Mouse (Mus musculus) gastrocnemius, postnatal 14 days (tissue): ENCODE results near the gene Comp. TPM values are rescaled to one million over a fixed set of nuclear protein-coding genes. Genes with fewer than 3 reads are reported as not detected.

ENCODE experiments used
- DNase-seq: peaks from one replicate; pipeline ENCODE4 v3.0.0; 2021; ENCODE audit warnings: mixed read lengths
- intact Hi-C: fragments of 180-260 bp; cut with DNase I; formaldehyde crosslinking; loops from one replicate; pipeline ENCODE4 v1.15.1; 2025; ENCODE audit warnings: low total_unique reads
- total RNA-seq, 2 experiments: library from RNA; stranded (reverse); gene quantifications; 2 replicates each; pipeline ENCODE4 v1.2.3; 2021

Comp gene
- total RNA-seq, 2 experiments from 2014 or later, result 18.6 to 19.6 TPM

- intact Hi-C loops, result no loop called here
- DNase-seq, result no peak
Measured at GRCm38 (mm10) chr8:70419879-70420643, 46.7 kb downstream of the Comp start.

DNA sequence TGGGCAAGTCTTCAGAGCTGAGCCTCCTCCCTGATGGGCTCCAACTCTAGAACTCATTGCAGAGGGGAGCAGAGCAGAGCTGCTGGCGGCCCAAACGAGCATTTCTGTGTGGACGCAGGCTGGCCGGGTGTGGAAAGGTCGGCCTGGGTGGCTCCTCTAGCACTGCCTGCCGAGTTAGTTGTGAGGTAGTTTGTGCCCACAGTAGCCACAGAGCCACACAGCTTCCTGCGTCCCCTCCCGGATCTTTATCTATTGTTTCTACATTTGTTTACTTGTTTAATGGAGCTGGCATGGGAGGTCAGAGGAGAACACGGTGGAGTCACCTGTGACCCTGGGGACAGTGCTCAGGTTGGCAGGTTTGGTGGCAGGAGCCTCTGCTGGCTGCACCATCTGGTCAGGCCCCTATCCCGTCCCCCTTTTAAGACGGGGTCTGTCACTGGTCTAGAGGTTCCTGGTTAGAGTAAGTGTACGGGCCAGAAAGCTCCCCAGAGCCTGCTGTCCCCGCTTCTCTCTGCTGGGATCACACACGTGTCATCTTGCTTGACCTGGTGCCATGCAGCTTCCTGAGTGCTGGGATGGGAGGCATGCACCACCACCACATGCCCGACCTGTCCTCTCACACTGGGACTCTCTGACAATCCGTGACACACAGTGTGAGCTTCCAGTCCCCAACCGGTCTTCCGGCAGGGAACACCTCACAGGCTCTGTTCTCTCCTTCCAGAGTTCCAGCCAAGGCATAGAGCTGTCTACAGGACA lies 48.2 kb downstream of the Comp start:
- DNase-seq, result no peak
- intact Hi-C loops, result no loop called here

DNA sequence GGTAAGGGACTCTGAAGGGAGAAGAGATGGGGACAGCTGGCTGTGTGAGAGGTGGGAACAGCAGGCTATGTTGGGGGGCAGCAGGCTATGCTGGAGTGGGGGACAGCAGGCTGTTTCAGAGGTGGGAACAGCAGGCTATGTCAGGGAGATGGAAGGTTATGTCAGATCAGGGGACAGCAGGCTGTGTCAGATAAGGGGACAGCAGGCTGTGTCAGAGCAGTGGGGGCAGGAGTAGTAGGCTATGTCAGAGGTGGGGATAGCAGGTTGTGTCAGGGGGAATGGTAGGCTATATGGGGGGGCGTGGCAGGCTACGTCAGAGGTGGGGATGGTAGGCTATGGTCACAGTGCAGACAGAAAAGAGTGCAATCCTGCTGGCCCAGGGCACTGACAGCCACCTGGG lies 49.4 kb downstream of the Comp start:
- no peak for DNase-seq
- intact Hi-C loops, result no loop called here

DNA sequence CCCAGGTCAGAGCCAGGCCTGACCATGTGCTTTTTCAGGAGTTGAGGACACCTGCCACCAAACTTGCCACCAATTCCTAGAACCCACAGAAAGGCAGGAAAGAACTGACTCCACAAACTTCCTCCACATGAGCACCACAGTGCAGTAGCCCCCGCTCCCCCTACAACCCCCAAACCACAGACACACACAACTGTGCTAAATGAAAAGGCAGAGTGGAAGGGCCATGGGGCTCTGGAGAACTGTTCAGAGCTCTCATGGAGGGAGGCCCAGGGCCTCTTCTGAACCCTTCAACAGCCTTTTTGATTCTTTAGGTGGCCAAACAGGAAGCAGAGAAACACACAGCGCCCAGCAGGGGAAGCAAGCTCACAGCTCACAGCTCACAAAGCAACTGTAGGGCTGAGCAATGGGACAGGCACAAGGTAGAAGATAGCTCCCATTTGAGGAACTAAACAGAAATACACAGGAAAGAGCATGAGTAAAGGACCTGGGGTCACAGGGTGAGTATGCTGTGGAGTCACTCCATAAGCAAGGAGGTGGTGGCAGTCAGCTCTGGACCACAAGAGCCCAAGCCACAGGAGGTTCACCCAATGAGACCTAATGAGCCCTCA lies 53.0 kb downstream of the Comp start:
- intact Hi-C loops, result no loop called here
- no peak for DNase-seq

- no peak for DNase-seq
- intact Hi-C loops, result no loop called here
Measured at GRCm38 (mm10) chr8:70431213-70431612, 57.9 kb downstream of the Comp start.

Other genes starting within 250 kb of the Comp start
- gene Nr2c2ap, start 242.2 kb upstream of the Comp start, total RNA-seq, result 1 to 10 TPM; 2.2 to 4.4 TPM
- gene Rfxank, start 234.4 kb upstream of the Comp start, total RNA-seq, result 1 to 10 TPM; 8.1 to 8.8 TPM
- gene Borcs8, start 234.1 kb upstream of the Comp start, total RNA-seq, result 10 to 100 TPM; 14.4 to 18.4 TPM
- gene Mef2b, start 233.8 kb upstream of the Comp start, total RNA-seq, result under 1 TPM; 0.25 to 0.29 TPM
- 10 to 100 TPM; 76.0 to 78.1 TPM for gene Tmem161a, start 201.2 kb upstream of the Comp start, total RNA-seq
- gene Slc25a42, start 161.3 kb upstream of the Comp start, total RNA-seq, result 10 to 100 TPM; 25.5 to 29.2 TPM
- gene Sugp2, start 139.3 kb upstream of the Comp start, total RNA-seq, result 10 to 100 TPM; 42.3 to 44.1 TPM
- 1 to 10 TPM; 6.5 to 9.9 TPM for gene Armc6, start 139.1 kb upstream of the Comp start, total RNA-seq
- 1 to 10 TPM; 8.5 to 8.7 TPM for gene Homer3, start 90.7 kb upstream of the Comp start, total RNA-seq
- gene Ddx49, start 71.1 kb upstream of the Comp start, total RNA-seq, result 10 to 100 TPM; 25.3 to 27.5 TPM
- 100 to 1,000 TPM; 123 to 134 TPM for gene Cope, start 71.0 kb upstream of the Comp start, total RNA-seq
- gene Cers1, start 57.8 kb upstream of the Comp start, total RNA-seq, result 10 to 100 TPM; 14.5 to 24.5 TPM
- gene Gdf1, start 43.7 kb upstream of the Comp start, total RNA-seq, result 1 to 10 TPM; 1.3 to 2.8 TPM
- 10 to 100 TPM; 31.6 to 35.0 TPM for gene Upf1, start 20.3 kb upstream of the Comp start, total RNA-seq
- gene Crtc1, start 66.0 kb downstream of the Comp start, total RNA-seq, result 1 to 10 TPM; 6.4 to 7.4 TPM
- gene Klhl26, start 103.4 kb downstream of the Comp start, total RNA-seq, result 1 to 10 TPM; 5.4 TPM
- gene Tmem59l, start 113.8 kb downstream of the Comp start, total RNA-seq, result not detected
- 1 to 10 TPM; 1.5 to 1.9 TPM for gene Crlf1, start 119.6 kb downstream of the Comp start, total RNA-seq
- gene Rex1bd, start 133.2 kb downstream of the Comp start, total RNA-seq, result 100 to 1,000 TPM; 118 to 122 TPM
- gene Uba52, start 137.2 kb downstream of the Comp start, total RNA-seq, result 1,000 to 10,000 TPM; 1,030 to 1,066 TPM
- gene Fkbp8, start 154.2 kb downstream of the Comp start, total RNA-seq, result 100 to 1,000 TPM; 116 to 117 TPM
- gene Kxd1, start 154.4 kb downstream of the Comp start, total RNA-seq, result 10 to 100 TPM; 64.9 to 73.0 TPM
- gene Ell, start 165.9 kb downstream of the Comp start, total RNA-seq, result 10 to 100 TPM in 1 of 2 experiments, 1 to 10 TPM in 1; 9.0 to 10.3 TPM
- 10 to 100 TPM; 18.7 to 24.7 TPM for gene Isyna1, start 220.8 kb downstream of the Comp start, total RNA-seq
- 10 to 100 TPM; 22.9 to 25.7 TPM for gene Ssbp4, start 235.3 kb downstream of the Comp start, total RNA-seq
- gene Lrrc25, start 242.6 kb downstream of the Comp start, total RNA-seq, result under 1 TPM; 0.53 to 0.88 TPM